Mouse (Mus musculus): ENCODE measurements around the gene Dnah7c.

DNA sequence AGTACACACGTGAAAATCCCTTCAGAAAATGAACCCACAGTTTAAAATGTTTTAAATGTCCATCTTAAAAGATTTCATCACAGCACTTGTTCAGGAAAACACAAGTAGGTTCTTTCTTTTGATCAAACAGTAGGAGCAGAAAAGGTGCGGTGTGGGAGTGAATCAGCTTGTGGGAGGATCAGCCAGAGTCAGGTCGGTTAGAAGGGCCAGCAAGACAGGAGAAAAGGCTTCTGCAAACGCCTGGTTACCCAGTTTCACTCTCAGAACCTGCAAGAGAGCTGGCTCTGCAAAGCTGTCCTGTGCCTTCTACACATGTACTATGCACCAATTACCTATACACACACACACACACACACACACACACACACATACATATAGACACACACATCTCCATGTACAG, 418.0 kb downstream of the Dnah7c start:
- TF ChIP-seq EP300 (IDR thresholded peaks at IDR 0.05; ENCODE audit: insufficient read depth, low read depth, low read length) (no peak), POLR2A (IDR thresholded peaks at IDR 0.05; ENCODE audit: insufficient read depth, low read length) (no peak), CTCF (IDR thresholded peaks at IDR 0.05; ENCODE audit: low read depth, low read length) (no peak)

All from ES-Bruce4 (cell line).